Mouse (Mus musculus) thymus, adult 2 months (tissue): Measurements from ENCODE around the gene Wwp2.

Source experiments
- CTCF ChIP-seq: fragments of 200-500 bp; IDR thresholded peaks from 2 replicates; pipeline ENCODE4 v1.5.1; 2012; ENCODE audit warnings: mild to moderate bottlenecking, control low read depth, low read length, moderate library complexity, borderline replicate concordance; ENCODE audit not compliant: control insufficient read depth, poor library complexity, insufficient read depth; ENCODE audit errors: extremely low read depth
- POLR2A ChIP-seq: fragments of 200-500 bp; IDR thresholded peaks from 2 replicates; pipeline ENCODE4 v1.6.1; 2012; ENCODE audit warnings: mild to moderate bottlenecking, low read length, control low read depth, moderate library complexity; ENCODE audit not compliant: control insufficient read depth, poor library complexity, insufficient read depth; ENCODE audit errors: extremely low read depth

GRCm38 (mm10) chr8:107492802-107493201 lies 56.6 kb downstream of the Wwp2 start:
- no peak for TF ChIP-seq CTCF
- no peak for TF ChIP-seq POLR2A
